Mouse (Mus musculus) sigmoid colon, adult 10 weeks (tissue): Measurements from ENCODE around the gene Olfr1316. TPM values are rescaled to one million over a fixed set of nuclear protein-coding genes. Genes with fewer than 3 reads are reported as not detected.

ENCODE experiments used
- polyA plus RNA-seq: library from polyadenylated mRNA; stranded (reverse); fragments of 350-450 nt; fragmentation: Illumina TruSeq; extraction: RNeasy Lipid Tissue Mini Kit (QIAGEN cat#74804); gene quantifications from one replicate; pipeline ENCODE4 v1.2.3, GENCODE M21; 2014; ENCODE audit warnings: low read depth, low replicate concordance

Olfr1316 gene
- not detected for polyA plus RNA-seq

DNA sequence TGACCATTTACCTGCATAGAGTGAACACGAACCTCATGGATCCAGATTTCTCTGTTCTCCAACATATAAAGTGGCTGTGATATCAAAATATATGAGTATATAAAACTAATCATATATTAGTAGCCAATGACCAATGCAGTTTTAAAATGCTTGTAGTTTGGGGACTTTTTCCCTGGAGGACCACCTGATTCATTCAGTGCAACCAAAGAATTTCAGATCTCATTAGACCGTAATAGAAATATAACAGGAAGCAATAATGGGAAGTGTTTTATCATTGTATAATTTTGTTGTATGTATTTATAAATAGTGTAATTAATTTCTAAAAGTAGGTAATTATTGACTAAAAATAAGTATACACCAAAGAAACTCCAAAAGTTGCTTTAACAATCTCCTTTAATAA lies at the start of gene Olfr1316:
TSS of gene Olfr1316 (minus strand) at position 101 of the 400 bp plus-strand sequence.

DNA sequence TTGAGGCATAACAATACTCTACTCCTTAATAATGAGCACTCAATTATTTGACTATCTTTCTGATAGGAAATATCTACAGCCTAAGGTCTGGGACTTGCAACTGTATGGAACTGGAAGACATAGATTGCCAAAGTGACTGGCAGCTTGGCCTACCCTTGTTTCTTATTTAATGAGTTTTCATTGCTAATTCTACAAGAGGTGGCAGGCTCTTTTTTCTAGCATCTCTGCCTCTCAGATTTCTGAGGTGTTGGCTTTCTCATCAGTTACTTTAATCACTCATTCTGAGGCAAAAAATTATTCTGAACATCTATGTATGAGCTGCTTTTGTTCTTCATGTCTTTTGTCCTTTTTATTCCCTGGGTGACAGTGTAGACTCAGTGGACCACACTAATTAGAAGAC lies 19.1 kb upstream of the Olfr1316 start, which contains the start of gene Olfr1318:
TSS of gene Olfr1318 (plus strand) at position 301 of the 400 bp plus-strand sequence.

DNA sequence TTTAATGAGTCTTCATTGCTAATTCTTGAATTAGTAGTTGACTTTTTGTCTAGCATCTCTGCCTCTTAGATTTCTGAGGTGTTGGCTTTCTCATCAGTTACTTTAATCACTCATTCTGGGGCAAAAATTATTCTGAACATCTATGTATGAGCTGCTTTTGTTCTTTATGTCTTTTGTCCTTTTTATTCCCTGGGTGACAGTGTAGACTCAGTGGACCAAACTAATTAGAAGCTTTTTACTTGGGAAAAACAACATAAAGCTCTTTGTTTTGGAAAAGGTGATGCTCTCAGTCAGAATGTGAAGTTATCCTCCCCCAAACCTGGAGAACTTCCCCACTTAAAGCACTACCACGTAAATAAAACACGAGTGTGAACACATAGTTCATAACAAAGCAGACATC lies 5.3 kb upstream of the Olfr1316 start, which contains the start of gene Olfr1317:
TSS of gene Olfr1317 (plus strand) at position 301 of the 400 bp plus-strand sequence.

GRCm38 (mm10) chr2:112115340-112115739 lies 19.4 kb downstream of the Olfr1316 start, which contains the start of gene Olfr1315-ps1:
Gene Olfr1315-ps1, minus strand, starts transcription at chr2:112115440.

GRCm38 (mm10) chr2:112096681-112097080 lies 38.1 kb downstream of the Olfr1316 start, which contains the start of gene Olfr1314:
Gene Olfr1314, minus strand, starts transcription at chr2:112096781.

GRCm38 (mm10) chr2:112077743-112078142 lies 57.0 kb downstream of the Olfr1316 start, which contains the start of gene Olfr1313:
Gene Olfr1313, minus strand, starts transcription at chr2:112077843.

Other genes starting within 250 kb of the Olfr1316 start
- gene Olfr1306, start 218.7 kb downstream of the Olfr1316 start, polyA plus RNA-seq = not detected
- not detected for gene Olfr1307, start 185.5 kb downstream of the Olfr1316 start, polyA plus RNA-seq
- gene Olfr1308, start 170.0 kb downstream of the Olfr1316 start, polyA plus RNA-seq = not detected
- gene Olfr1309, start 144.7 kb downstream of the Olfr1316 start, polyA plus RNA-seq = not detected
- not detected for gene Olfr1310, start 122.3 kb downstream of the Olfr1316 start, polyA plus RNA-seq
- not detected for gene Olfr1311, start 110.6 kb downstream of the Olfr1316 start, polyA plus RNA-seq
- not detected for gene Olfr1312, start 84.7 kb downstream of the Olfr1316 start, polyA plus RNA-seq
- gene Olfr1313, start 57.1 kb downstream of the Olfr1316 start, polyA plus RNA-seq = not detected
- not detected for gene Olfr1314, start 38.2 kb downstream of the Olfr1316 start, polyA plus RNA-seq
- gene Olfr1315-ps1, start 19.5 kb downstream of the Olfr1316 start, polyA plus RNA-seq = not detected
- gene Olfr1317, start 5.4 kb upstream of the Olfr1316 start, polyA plus RNA-seq = not detected
- not detected for gene Olfr1318, start 19.2 kb upstream of the Olfr1316 start, polyA plus RNA-seq
- 1.2 TPM for gene Lpcat4, start 104.5 kb upstream of the Olfr1316 start, polyA plus RNA-seq
- not detected for gene Nutm1, start 124.3 kb upstream of the Olfr1316 start, polyA plus RNA-seq
- 15.6 TPM for gene Nop10, start 126.9 kb upstream of the Olfr1316 start, polyA plus RNA-seq
- 139 TPM for gene Slc12a6, start 130.8 kb upstream of the Olfr1316 start, polyA plus RNA-seq
- not detected for gene Gm21985, start 131.3 kb upstream of the Olfr1316 start, polyA plus RNA-seq
- 52.0 TPM for gene Emc4, start 233.1 kb upstream of the Olfr1316 start, polyA plus RNA-seq
- gene Katnbl1, start 244.2 kb upstream of the Olfr1316 start, polyA plus RNA-seq = 64.8 TPM